Mouse (Mus musculus) gastrocnemius, postnatal 4 days (tissue): ENCODE results near the gene Poc5. TPM values are rescaled to one million over a fixed set of nuclear protein-coding genes. Genes with fewer than 3 reads are reported as not detected.

Experiments
- DNase-seq, 2 experiments: peaks; one replicate each; pipeline ENCODE4 v3.0.0; 2021 to 2022; ENCODE audit warnings: low spot score in 2 of 2, mixed read lengths in 2 of 2
- total RNA-seq, 2 experiments: library from RNA; stranded (reverse); gene quantifications; 2 replicates each; pipeline ENCODE4 v1.2.3; 2021

The Poc5 gene
- total RNA-seq, 2 experiments from 2014 or later, result 12.5 to 16.3 TPM

- DNase-seq, result peak; percentile 63 to 88
These were observed 43.6 kb downstream of the Poc5 start for GRCm38 (mm10) chr13:96431595-96432156.

GRCm38 (mm10) chr13:96432376-96432811 is 44.3 kb downstream of the Poc5 start:
- no peak for DNase-seq

GRCm38 (mm10) chr13:96433041-96433440 is 44.9 kb downstream of the Poc5 start:
- no peak for DNase-seq

DNA sequence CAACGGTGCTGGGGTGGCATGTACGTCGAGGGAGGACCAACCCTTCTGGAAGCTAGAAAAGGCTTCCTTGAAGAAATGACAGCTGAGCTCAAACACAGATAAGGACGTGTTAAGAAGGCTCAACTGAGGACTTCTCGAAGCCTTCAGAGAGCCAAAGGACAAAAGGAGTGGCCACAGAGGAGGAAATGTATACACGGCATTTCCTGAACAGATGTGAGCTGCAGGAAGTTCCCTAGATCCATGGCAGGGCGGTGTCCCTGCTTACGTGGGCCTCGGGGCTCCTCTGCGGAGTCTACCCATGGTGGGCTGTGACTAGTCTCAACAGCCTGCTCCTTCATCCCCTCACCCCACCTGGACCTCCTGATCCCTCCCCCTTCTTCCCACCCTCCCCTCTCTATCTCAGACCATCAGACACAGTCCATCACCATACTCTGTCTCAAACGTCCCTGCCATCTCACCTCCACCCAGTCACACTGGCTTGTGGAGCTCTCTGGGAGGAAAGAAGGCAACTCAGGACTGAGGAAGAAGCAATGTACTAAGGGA is 45.6 kb downstream of the Poc5 start:
- DNase-seq, result no peak

DNA sequence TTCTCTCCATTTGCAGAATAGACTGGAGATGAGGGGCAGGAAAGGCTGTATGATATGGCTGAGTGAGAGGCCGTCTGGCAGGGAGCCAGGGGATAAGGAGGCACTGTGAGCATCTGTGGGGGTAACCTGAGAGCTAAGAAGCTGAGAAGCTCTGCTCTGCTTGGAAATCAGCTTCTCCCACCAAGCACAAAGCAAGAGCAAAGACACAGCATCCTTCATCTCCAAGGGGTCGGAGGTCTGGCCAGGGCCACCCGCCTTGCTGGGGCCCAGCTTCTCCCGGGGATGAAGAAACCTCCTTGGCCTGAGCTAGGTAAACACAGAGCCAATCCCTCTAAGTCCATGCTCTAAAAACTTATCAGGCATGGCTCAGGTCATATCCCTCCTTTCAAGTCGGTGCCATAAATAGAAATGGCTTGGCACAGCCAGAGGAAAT is 46.8 kb downstream of the Poc5 start:
- DNase-seq, result peak in 1 of 2 experiments; percentile 31

DNA sequence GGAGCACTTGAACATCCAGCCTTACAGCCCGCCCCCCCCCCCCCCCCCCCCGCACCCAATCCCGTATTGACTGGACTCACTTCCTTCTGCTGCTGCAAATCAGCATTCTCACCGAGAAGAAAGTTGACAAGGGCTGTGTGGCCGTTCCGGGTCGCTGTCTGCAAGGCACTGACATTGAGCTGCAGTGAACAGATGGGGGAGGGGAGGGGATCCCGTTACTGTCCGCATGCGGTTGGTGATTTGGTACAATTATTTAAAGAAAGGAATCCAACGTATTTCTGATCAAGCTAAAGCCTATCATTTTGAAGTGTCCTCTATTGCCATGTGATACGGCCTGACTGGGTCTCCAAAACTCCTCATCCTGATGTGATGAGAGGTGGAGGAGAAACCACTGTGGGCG is 47.7 kb downstream of the Poc5 start:
- no peak for DNase-seq

- no peak for DNase-seq
These were observed 48.8 kb downstream of the Poc5 start for GRCm38 (mm10) chr13:96436921-96437320.

DNA sequence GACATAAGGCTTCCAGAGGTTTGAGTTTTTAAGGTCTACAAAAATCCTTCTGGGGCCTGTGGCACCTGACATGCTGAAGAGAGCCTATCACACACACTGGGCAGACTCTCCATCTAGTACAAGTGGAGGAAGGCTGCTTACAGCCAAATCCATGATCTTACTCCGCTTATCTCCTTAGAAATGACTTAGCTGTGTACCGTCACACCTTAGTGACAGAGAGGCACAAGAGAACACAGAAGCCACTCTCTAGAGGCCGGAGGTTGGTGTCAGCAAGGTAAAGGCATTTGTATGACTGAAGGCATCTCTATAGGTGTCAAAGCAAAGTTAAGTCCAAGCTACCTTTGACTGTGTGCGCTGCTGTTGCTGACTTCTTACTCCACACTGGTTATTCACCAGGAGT is 52.3 kb downstream of the Poc5 start:
- DNase-seq, result no peak

GRCm38 (mm10) chr13:96450205-96450856 is 62.2 kb downstream of the Poc5 start:
- DNase-seq, result no peak

DNA sequence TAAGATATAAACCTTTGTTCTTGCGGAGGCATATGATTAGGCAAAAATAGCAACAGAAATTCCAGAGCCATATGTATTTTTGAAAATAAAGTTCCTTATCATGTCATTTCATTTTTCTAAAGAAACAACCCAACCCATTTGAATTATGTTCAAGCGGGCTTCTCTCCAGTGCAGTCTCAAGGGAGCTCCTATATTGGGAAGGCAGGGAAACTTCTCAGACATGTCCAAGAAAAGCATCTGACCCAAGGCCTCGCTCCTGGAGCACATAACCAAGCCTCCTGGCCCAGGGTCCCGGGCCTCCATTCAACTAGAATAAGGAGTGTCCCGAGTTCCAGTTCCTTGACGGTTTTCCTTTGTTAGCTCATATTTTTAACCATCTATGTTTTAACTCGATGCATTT is 62.8 kb downstream of the Poc5 start:
- peak; percentile 28 to 68 for DNase-seq

DNA sequence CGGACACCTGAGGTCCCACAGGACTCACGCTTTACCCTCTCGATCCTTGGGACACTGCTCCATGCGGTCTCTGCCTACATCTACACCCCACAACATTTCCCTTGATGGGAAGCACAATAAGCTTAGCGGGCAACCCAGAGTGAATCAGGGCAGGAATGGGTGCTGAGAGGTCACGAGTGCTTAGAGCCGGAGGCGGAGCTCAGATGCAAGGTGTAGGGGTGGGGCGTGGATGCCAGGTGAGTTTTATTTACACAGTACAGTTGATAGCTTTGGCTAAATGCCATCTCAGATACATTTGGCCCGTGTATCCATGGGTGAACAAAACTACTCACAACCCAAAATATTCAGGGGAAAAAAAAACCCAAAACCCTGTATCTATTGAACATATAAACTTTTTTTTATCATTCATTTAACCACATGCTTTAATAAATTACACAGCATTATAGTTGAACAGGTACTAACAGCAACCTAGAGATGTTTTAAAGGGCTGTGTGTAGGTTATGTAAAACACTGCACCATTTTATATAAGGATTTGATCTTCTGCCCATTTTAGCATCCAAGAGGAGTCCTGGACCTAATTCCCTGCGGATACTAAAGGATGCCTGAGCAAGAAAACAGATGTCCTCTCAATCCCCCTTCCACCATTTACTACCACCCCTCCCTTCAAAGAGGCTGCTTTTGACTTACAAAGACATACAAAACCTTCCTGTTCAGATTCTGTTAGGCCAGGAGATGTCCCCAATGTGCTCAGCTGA is 63.5 kb downstream of the Poc5 start:
- no peak for DNase-seq

- no peak for DNase-seq
These were observed 64.5 kb downstream of the Poc5 start for GRCm38 (mm10) chr13:96452621-96453020.

GRCm38 (mm10) chr13:96454288-96454687 is 66.2 kb downstream of the Poc5 start:
- DNase-seq, result peak in 1 of 2 experiments; percentile 19

DNA sequence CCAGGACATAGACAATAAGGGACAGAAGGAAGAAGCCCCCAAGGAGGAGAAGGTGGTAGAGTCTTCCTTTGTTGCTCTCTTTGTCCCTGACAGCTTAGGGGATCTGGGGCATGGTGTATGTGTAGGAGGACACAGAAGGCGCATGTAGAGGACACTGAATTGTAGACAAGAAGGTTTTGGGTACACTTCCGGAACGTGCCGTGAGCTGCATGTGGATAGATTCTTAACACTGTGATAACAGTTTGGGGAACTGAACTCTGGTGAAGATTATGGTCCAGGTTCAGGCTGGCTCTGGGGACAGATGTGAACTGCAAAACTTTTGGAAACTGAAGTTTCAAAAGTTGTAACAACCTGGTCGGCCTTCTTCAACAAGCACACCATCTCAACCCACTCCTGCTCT is 69.5 kb downstream of the Poc5 start:
- no peak for DNase-seq

DNA sequence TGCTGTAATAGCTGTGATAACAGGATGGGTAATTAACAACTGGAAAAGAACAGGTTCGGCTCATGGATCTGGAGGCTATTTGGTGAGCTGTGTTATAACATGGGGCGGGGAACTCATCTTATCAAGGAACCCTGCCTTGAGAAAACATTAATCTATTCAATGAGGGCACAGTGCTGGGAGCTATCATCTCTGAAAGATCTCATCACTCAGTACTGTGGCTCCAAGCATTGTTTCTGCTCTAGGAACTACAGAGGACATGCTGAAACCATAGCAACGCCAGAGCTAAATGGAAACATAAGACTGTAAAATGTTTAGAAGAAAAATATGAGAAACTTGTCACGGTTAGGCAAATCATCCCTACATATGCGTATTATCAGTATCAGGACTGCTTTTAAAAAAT is 69.9 kb downstream of the Poc5 start:
- no peak for DNase-seq

DNA sequence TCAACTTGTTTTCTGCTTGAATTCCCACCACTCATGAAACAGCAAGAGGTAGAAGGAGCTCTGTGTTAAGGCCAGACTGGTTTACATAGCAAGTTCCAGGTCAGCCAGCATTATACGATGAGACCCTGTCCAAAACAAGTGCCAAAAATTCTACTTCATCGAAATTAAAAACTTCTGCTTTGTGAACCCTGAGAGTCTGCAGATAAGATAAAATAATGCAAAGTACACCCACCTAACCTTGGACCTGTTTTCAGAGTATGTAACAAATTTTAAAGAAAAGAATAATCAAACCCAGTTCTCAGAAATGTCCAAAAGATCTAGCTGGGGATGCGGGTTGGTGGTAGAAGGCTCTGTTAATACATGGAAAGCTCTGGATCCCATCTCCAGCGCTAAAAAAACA is 70.5 kb downstream of the Poc5 start:
- DNase-seq, result no peak

DNA sequence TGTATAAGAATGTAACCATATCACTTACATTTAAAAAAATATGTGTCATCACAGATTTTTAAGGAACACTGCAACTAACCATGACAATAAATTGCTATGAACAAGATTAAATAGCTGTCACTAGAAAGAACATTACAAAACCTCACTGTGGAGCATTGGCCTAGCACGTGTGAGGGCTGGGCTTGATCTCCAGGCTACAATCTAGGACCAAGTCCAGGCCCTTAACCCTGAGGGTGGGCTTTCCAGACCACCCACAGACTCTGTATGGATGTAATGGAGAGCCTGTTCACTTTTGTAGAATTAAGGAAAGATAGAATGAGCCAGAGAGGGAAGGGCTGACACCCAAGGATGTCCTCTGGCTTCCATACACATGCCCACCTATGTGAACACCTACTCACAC is 74.5 kb downstream of the Poc5 start:
- DNase-seq, result no peak

- DNase-seq, result no peak
These were observed 77.2 kb downstream of the Poc5 start for GRCm38 (mm10) chr13:96465315-96465714.
